Mouse (Mus musculus): ENCODE measurements around the gene Mrps35. TPM values are rescaled to one million over a fixed set of nuclear protein-coding genes. Genes with fewer than 3 reads are reported as not detected.

Gene Mrps35
- polyA plus RNA-seq, 1 experiment from 2014 or later, result 182 TPM

GRCm38 (mm10) chr6:147051666-147052065, 9.1 kb downstream of the Mrps35 start:
- H3K36me3 ChIP-seq (ENCODE audit: control insufficient read depth, insufficient read depth, low read length), result peaks cover 15% of the 10 kb centered on the region
- no peak overlapping the region for H3K4me2 ChIP-seq (ENCODE audit: low read depth, low read length)
- H3K9me3 ChIP-seq (ENCODE audit: control insufficient read depth, low read length), result no peaks in the 10 kb centered on the region

GRCm38 (mm10) chr6:147052440-147052839, 9.9 kb downstream of the Mrps35 start:
- no peak overlapping the region for H3K4me2 ChIP-seq (ENCODE audit: low read depth, low read length)
- no peaks in the 10 kb centered on the region for H3K4me1 ChIP-seq (ENCODE audit: control insufficient read depth, insufficient read depth, low read length)
- no peak overlapping the region for H3K9ac ChIP-seq (ENCODE audit: low read depth, low read length)
- H3K36me3 ChIP-seq (ENCODE audit: control insufficient read depth, insufficient read depth, low read length), result peaks cover 15% of the 10 kb centered on the region
- no peaks in the 10 kb centered on the region for H3K27me3 ChIP-seq (replicated peaks; ENCODE audit: control insufficient read depth, insufficient read depth, low read length)
- ATAC-seq, result no peak
- WGBS, result 89% methylated on average over 9 of the region's 9 CpGs
- no peaks in the 10 kb centered on the region for H3K9me3 ChIP-seq (ENCODE audit: control insufficient read depth, low read length)
- H3K27ac ChIP-seq (ENCODE audit: low read length), result no peak overlapping the region
- H3K4me3 ChIP-seq (ENCODE audit: low read length), result no peak overlapping the region

More at GRCm38 (mm10) chr6:147051666-147052065, 9.1 kb downstream of the Mrps35 start:
- ATAC-seq, result no peak
- Histone ChIP-seq H3K9ac (ENCODE audit: low read depth, low read length) (no peak overlapping the region), H3K27me3 (replicated peaks; ENCODE audit: control insufficient read depth, insufficient read depth, low read length) (no peaks in the 10 kb centered on the region), H3K4me1 (ENCODE audit: control insufficient read depth, insufficient read depth, low read length) (no peaks in the 10 kb centered on the region), H3K4me3 (ENCODE audit: low read length) (no peak overlapping the region), H3K27ac (ENCODE audit: low read length) (no peak overlapping the region)
- 95% methylated on average over 8 of the region's 8 CpGs for WGBS

GRCm38 (mm10) chr6:147053785-147054646, 11.5 kb downstream of the Mrps35 start:
- H3K27ac ChIP-seq (ENCODE audit: low read length), result no peak overlapping the region
- peaks cover 14% of the 10 kb centered on the region; the same call in 1 of the 2 replicates for H3K36me3 ChIP-seq (ENCODE audit: control insufficient read depth, insufficient read depth, low read length)
- no peaks in the 10 kb centered on the region for H3K4me1 ChIP-seq (ENCODE audit: control insufficient read depth, insufficient read depth, low read length)
- no peaks in the 10 kb centered on the region for H3K27me3 ChIP-seq (replicated peaks; ENCODE audit: control insufficient read depth, insufficient read depth, low read length)
- H3K4me2 ChIP-seq (ENCODE audit: low read depth, low read length), result no peak overlapping the region
- H3K9me3 ChIP-seq (ENCODE audit: control insufficient read depth, low read length), result no peaks in the 10 kb centered on the region
- no peak overlapping the region for H3K9ac ChIP-seq (ENCODE audit: low read depth, low read length)
- no peak for ATAC-seq
- 91% methylated on average over 19 of the region's 19 CpGs for WGBS
- H3K4me3 ChIP-seq (ENCODE audit: low read length), result no peak overlapping the region

- Histone ChIP-seq H3K27ac (ENCODE audit: low read length) (no peak overlapping the region), H3K4me2 (ENCODE audit: low read depth, low read length) (no peak overlapping the region), H3K36me3 (ENCODE audit: control insufficient read depth, insufficient read depth, low read length) (peaks cover 14% of the 10 kb centered on the region; the same call in 1 of the 2 replicates), H3K9me3 (ENCODE audit: control insufficient read depth, low read length) (no peaks in the 10 kb centered on the region), H3K4me1 (ENCODE audit: control insufficient read depth, insufficient read depth, low read length) (no peaks in the 10 kb centered on the region), H3K4me3 (ENCODE audit: low read length) (no peak overlapping the region), H3K9ac (ENCODE audit: low read depth, low read length) (no peak overlapping the region), H3K27me3 (replicated peaks; ENCODE audit: control insufficient read depth, insufficient read depth, low read length) (no peaks in the 10 kb centered on the region)
- WGBS, result 90% methylated on average over 10 of the region's 10 CpGs
- no peak for ATAC-seq
Measured at GRCm38 (mm10) chr6:147055374-147055977, 12.9 kb downstream of the Mrps35 start.

- no peaks in the 10 kb centered on the region for H3K27me3 ChIP-seq (replicated peaks; ENCODE audit: control insufficient read depth, insufficient read depth, low read length)
- ATAC-seq, result no peak
- H3K4me1 ChIP-seq (ENCODE audit: control insufficient read depth, insufficient read depth, low read length), result no peaks in the 10 kb centered on the region
- H3K9ac ChIP-seq (ENCODE audit: low read depth, low read length), result no peak overlapping the region
- WGBS, result 65% methylated on average over 7 of the region's 7 CpGs
- no peak overlapping the region for H3K4me3 ChIP-seq (ENCODE audit: low read length)
- H3K36me3 ChIP-seq (ENCODE audit: control insufficient read depth, insufficient read depth, low read length), result peaks cover 9% of the 10 kb centered on the region
- H3K4me2 ChIP-seq (ENCODE audit: low read depth, low read length), result no peak overlapping the region
- no peak overlapping the region for H3K27ac ChIP-seq (ENCODE audit: low read length)
- no peaks in the 10 kb centered on the region for H3K9me3 ChIP-seq (ENCODE audit: control insufficient read depth, low read length)
Measured at GRCm38 (mm10) chr6:147059326-147059725, 16.8 kb downstream of the Mrps35 start.

- Histone ChIP-seq H3K27ac (ENCODE audit: low read length) (no peak overlapping the region), H3K9ac (ENCODE audit: low read depth, low read length) (no peak overlapping the region), H3K9me3 (ENCODE audit: control insufficient read depth, low read length) (no peaks in the 10 kb centered on the region), H3K36me3 (ENCODE audit: control insufficient read depth, insufficient read depth, low read length) (peaks cover 10% of the 10 kb centered on the region), H3K4me1 (ENCODE audit: control insufficient read depth, insufficient read depth, low read length) (no peaks in the 10 kb centered on the region), H3K4me3 (ENCODE audit: low read length) (no peak overlapping the region), H3K27me3 (replicated peaks; ENCODE audit: control insufficient read depth, insufficient read depth, low read length) (no peaks in the 10 kb centered on the region), H3K4me2 (ENCODE audit: low read depth, low read length) (no peak overlapping the region)
- peak; percentile 12; the same call in 1 of the 2 replicates for ATAC-seq
- WGBS, result 79% methylated on average over 9 of the region's 9 CpGs
Measured at GRCm38 (mm10) chr6:147061630-147062029, 19.1 kb downstream of the Mrps35 start.

GRCm38 (mm10) chr6:147062034-147062433, 19.5 kb downstream of the Mrps35 start:
- Histone ChIP-seq H3K4me1 (ENCODE audit: control insufficient read depth, insufficient read depth, low read length) (no peaks in the 10 kb centered on the region), H3K36me3 (ENCODE audit: control insufficient read depth, insufficient read depth, low read length) (peaks cover 10% of the 10 kb centered on the region), H3K27me3 (replicated peaks; ENCODE audit: control insufficient read depth, insufficient read depth, low read length) (no peaks in the 10 kb centered on the region), H3K9ac (ENCODE audit: low read depth, low read length) (no peak overlapping the region), H3K4me2 (ENCODE audit: low read depth, low read length) (no peak overlapping the region), H3K27ac (ENCODE audit: low read length) (no peak overlapping the region), H3K4me3 (ENCODE audit: low read length) (no peak overlapping the region), H3K9me3 (ENCODE audit: control insufficient read depth, low read length) (no peaks in the 10 kb centered on the region)
- ATAC-seq, result no peak
- WGBS, result 64% methylated on average over 7 of the region's 7 CpGs

GRCm38 (mm10) chr6:147062694-147063093, 20.1 kb downstream of the Mrps35 start:
- no peak overlapping the region for H3K4me3 ChIP-seq (ENCODE audit: low read length)
- H3K9me3 ChIP-seq (ENCODE audit: control insufficient read depth, low read length), result no peaks in the 10 kb centered on the region
- H3K27ac ChIP-seq (ENCODE audit: low read length), result no peak overlapping the region
- H3K4me2 ChIP-seq (ENCODE audit: low read depth, low read length), result no peak overlapping the region
- H3K4me1 ChIP-seq (ENCODE audit: control insufficient read depth, insufficient read depth, low read length), result no peaks in the 10 kb centered on the region
- H3K27me3 ChIP-seq (replicated peaks; ENCODE audit: control insufficient read depth, insufficient read depth, low read length), result no peaks in the 10 kb centered on the region
- WGBS, result 88% methylated on average over 7 of the region's 7 CpGs
- H3K36me3 ChIP-seq (ENCODE audit: control insufficient read depth, insufficient read depth, low read length), result peaks cover 10% of the 10 kb centered on the region
- ATAC-seq, result no peak
- H3K9ac ChIP-seq (ENCODE audit: low read depth, low read length), result no peak overlapping the region

- Histone ChIP-seq H3K4me2 (ENCODE audit: low read depth, low read length) (no peak overlapping the region), H3K4me3 (ENCODE audit: low read length) (no peak overlapping the region), H3K9ac (ENCODE audit: low read depth, low read length) (no peak overlapping the region), H3K4me1 (ENCODE audit: control insufficient read depth, insufficient read depth, low read length) (no peaks in the 10 kb centered on the region), H3K36me3 (ENCODE audit: control insufficient read depth, insufficient read depth, low read length) (peaks cover 8% of the 10 kb centered on the region; the same call in 1 of the 2 replicates), H3K27me3 (replicated peaks; ENCODE audit: control insufficient read depth, insufficient read depth, low read length) (no peaks in the 10 kb centered on the region), H3K9me3 (ENCODE audit: control insufficient read depth, low read length) (no peaks in the 10 kb centered on the region), H3K27ac (ENCODE audit: low read length) (peak overlapping the region; percentile 26; the same call in 1 of the 2 replicates)
- WGBS, result 76% methylated on average over 10 of the region's 10 CpGs
- peak; percentile 73 for ATAC-seq
Measured at GRCm38 (mm10) chr6:147064226-147064943, 21.8 kb downstream of the Mrps35 start.
